Mouse (Mus musculus) A20 (cell line): ENCODE data around the gene Cdr2.
"Not testable (repeated sequence)": the region's sequence is repeated elsewhere in the genome, so short reads cannot be mapped to it uniquely, and the experiment has no call there.

ENCODE experiments used
- DNase-seq: peaks from one replicate; pipeline ENCODE4 v3.0.0-alpha.2; 2011; ENCODE audit warnings: low read depth, low spot score

The Cdr2 gene

GRCm38 (mm10) chr7:120972471-120972870, 9.6 kb downstream of the Cdr2 start:
- DNase-seq, result not testable (repeated sequence)

GRCm38 (mm10) chr7:120970112-120970511, 12.0 kb downstream of the Cdr2 start:
- no peak for DNase-seq

- DNase-seq, result no peak
These were observed 12.9 kb downstream of the Cdr2 start for GRCm38 (mm10) chr7:120969221-120969620.

- no peak for DNase-seq
These were observed 19.0 kb downstream of the Cdr2 start for GRCm38 (mm10) chr7:120963126-120963525.

GRCm38 (mm10) chr7:120961893-120962292, 20.2 kb downstream of the Cdr2 start:
- DNase-seq, result no peak

- DNase-seq, result peak; percentile 30
These were observed 21.5 kb downstream of the Cdr2 start for GRCm38 (mm10) chr7:120960601-120961000.

GRCm38 (mm10) chr7:120960116-120960515, 22.0 kb downstream of the Cdr2 start:
- DNase-seq, result no peak

- DNase-seq, result not testable (repeated sequence)
These were observed 28.5 kb downstream of the Cdr2 start for GRCm38 (mm10) chr7:120953591-120953990.

GRCm38 (mm10) chr7:120943936-120944509, 38.1 kb downstream of the Cdr2 start:
- no peak for DNase-seq

GRCm38 (mm10) chr7:120942506-120942905, 39.6 kb downstream of the Cdr2 start:
- DNase-seq, result no peak

- DNase-seq, result no peak
These were observed 40.9 kb downstream of the Cdr2 start for GRCm38 (mm10) chr7:120941214-120941613.

GRCm38 (mm10) chr7:120940343-120940742, 41.8 kb downstream of the Cdr2 start:
- DNase-seq, result no peak

GRCm38 (mm10) chr7:120938206-120938605, 43.9 kb downstream of the Cdr2 start:
- no peak for DNase-seq

GRCm38 (mm10) chr7:120936522-120936921, 45.6 kb downstream of the Cdr2 start:
- DNase-seq, result no peak

GRCm38 (mm10) chr7:120934716-120935115, 47.4 kb downstream of the Cdr2 start:
- peak; percentile 52 for DNase-seq

- DNase-seq, result no peak
These were observed 48.4 kb downstream of the Cdr2 start for GRCm38 (mm10) chr7:120933680-120934195.

GRCm38 (mm10) chr7:120933110-120933509, 49.0 kb downstream of the Cdr2 start:
- no peak for DNase-seq

- DNase-seq, result peak; percentile 92
These were observed 63.6 kb downstream of the Cdr2 start for GRCm38 (mm10) chr7:120918526-120918962.

- peak; percentile 99 for DNase-seq
These were observed 64.3 kb downstream of the Cdr2 start, which contains the start of gene Polr3e for GRCm38 (mm10) chr7:120917592-120918461. TSS of gene Polr3e (plus strand) at chr7:120917744.

GRCm38 (mm10) chr7:120917279-120917591, 64.9 kb downstream of the Cdr2 start:
- DNase-seq, result no peak

GRCm38 (mm10) chr7:120916262-120916875, 65.7 kb downstream of the Cdr2 start:
- peak; percentile 76 for DNase-seq

GRCm38 (mm10) chr7:120913332-120913731, 68.8 kb downstream of the Cdr2 start:
- peak; percentile 47 for DNase-seq
